Mouse (Mus musculus) lung, adult 2 months (tissue): ENCODE data around the gene Rbfox2. TPM values are rescaled to one million over a fixed set of nuclear protein-coding genes. Genes with fewer than 3 reads are reported as not detected.

ENCODE experiments used
- DNase-seq: peaks from one replicate; pipeline ENCODE4 v3.0.0; 2022
- H3K4me1 ChIP-seq: fragments of 200-500 bp; 2 replicates; pipeline ENCODE4 v1.6.1; 2011; ENCODE audit warnings: low read length; ENCODE audit not compliant: control insufficient read depth, insufficient read depth
- H3K4me3 ChIP-seq: fragments of 200-500 bp; replicated peaks from 2 replicates; pipeline ENCODE3; 2011; ENCODE audit warnings: low read depth, mild to moderate bottlenecking, control low read depth, low read length; ENCODE audit errors: extremely low read depth
- CTCF ChIP-seq: fragments of 200-500 bp; IDR thresholded peaks from 2 replicates; pipeline ENCODE4 v1.5.1; 2011; ENCODE audit warnings: mild to moderate bottlenecking, low read length, control low read depth; ENCODE audit not compliant: insufficient read depth
- POLR2A ChIP-seq: fragments of 200-500 bp; IDR thresholded peaks from 2 replicates; pipeline ENCODE4 v1.6.1; 2011; ENCODE audit warnings: low read depth, mild to moderate bottlenecking, control low read depth, low read length, borderline replicate concordance; ENCODE audit errors: extremely low read depth
- whole genome bisulfite sequencing: fragments of 180-500 bp; shearing (Covaris S2); methylation state at CpG from one replicate; pipeline ENCODE4 v1.1.7; 2018; 5-methylcytosine and 5-hydroxymethylcytosine counted together
- polyA plus RNA-seq: library from polyadenylated mRNA; depleted of rRNA; stranded (reverse); fragments of >200 nt; gene quantifications from 2 replicates; pipeline ENCODE4 v1.2.3, GENCODE M21; 2012

Gene Rbfox2
- polyA plus RNA-seq, 1 experiment = 72.0 TPM

DNA sequence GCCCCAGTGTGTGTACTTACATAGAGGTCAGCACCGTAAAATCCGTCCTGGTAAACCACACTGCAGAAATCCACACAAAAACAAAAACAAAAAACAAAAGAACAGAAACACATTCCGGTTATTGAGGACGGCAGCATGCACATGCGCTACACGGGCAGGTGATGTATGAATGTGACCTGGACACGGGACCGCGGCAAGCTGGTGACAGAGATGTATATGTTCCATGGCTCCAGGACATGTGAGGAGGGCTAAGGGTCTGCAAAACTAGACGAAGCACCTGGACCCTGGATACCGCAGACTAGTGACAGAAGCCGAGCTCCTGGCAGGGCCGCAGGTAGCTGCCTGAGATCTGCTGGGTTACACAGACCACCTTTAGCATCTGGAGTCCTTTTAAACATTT lies 212.4 kb downstream of the Rbfox2 start:
- Histone ChIP-seq H3K4me1 (no peaks in the 10 kb centered on the region; the same call in 1 of the 2 replicates), H3K4me3 (no peak overlapping the region)
- TF ChIP-seq POLR2A = no peak
- TF ChIP-seq CTCF = no peak
- no peak for DNase-seq
- 95% methylated on average over 13 of the region's 13 CpGs for WGBS

DNA sequence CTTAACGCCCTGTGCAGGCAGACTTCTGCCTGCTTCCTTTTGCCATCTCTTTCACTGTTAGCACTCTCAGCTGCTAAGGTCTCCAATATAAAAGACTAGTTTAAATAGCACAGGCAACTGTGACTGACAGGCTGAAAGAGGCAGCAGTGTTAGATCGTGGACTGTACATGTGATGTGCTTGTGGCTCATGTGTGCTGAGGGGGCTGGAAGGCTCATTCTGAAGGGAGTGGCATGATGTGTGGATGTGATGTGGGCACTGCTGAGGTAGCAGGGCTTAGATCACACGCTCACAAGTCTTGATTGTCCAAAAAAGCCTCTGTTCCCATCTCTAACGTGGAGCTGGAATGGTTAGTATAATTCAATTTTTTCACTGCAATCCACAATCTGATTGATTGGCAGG lies 215.4 kb downstream of the Rbfox2 start:
- WGBS = 79% methylated on average over 4 of the region's 4 CpGs
- TF ChIP-seq CTCF (no peak), POLR2A (no peak)
- DNase-seq = no peak

DNA sequence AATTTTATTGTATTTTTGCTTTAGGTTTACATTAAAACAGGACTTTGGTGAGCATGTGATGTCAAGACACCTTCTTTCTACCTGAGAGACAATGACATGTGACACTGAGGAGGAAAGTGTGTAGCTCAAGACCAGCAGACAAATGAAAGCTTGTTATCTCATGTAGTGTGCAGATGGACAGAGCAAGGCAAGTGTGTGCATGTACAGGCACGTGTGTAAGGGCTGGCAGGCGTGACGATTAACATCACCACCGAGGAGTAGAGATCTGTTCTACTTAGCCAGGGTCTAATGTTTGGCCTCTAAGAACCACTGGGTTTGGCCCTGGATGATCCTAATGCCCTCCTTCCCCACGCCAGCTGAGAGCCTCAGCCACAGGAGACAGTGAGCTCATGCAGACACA lies 216.3 kb downstream of the Rbfox2 start:
- Histone ChIP-seq H3K4me3 (no peak overlapping the region), H3K4me1 (no peaks in the 10 kb centered on the region)
- DNase-seq = no peak
- TF ChIP-seq CTCF = no peak
- 90% methylated on average over 5 of the region's 5 CpGs for WGBS

More for the DNA sequence above, 215.4 kb downstream of the Rbfox2 start:
- Histone ChIP-seq H3K4me1 (no peaks in the 10 kb centered on the region), H3K4me3 (no peak overlapping the region)

DNA sequence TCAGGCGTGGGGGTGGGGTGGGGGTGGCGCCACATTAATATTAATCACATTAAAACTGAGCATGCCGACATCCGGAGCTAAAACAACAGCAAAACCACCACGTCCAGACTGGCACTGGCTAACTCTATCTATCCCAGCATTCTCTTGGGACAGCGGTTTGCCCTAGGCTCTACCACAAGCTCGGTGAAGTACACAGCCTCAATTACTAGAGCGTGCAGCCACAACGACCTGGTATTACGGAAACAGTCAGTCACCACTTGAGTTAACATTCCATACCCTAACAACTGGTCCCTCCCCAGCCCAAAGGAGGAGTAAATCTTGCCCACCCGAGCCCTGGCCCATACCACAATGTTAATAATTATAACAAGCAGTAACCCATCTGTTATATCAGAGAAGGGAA lies 217.6 kb downstream of the Rbfox2 start:
- Histone ChIP-seq H3K4me3 (no peak overlapping the region), H3K4me1 (no peaks in the 10 kb centered on the region)
- TF ChIP-seq CTCF (no peak), POLR2A (no peak)
- DNase-seq = no peak
- WGBS = 75% methylated on average over 11 of the region's 11 CpGs

DNA sequence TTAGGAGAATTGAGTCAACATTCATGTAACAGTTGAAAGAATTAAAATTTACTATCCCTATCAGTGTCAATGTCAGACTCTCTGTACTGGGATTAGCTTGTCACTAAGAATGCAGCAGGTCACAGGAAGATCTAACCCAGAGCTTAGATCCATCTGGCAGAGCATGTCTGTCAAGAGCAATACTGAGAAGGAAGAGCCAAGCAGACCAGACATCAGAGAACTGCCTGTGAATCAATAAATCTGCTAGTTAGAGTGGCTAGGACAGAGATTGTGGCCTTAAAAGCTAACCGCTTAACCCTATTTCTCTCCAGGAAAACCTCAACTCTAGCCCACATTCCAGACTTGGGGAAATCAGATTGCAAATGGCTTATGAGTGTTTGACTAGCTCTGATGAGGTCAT lies 220.3 kb downstream of the Rbfox2 start:
- DNase-seq = no peak
- 82% methylated on average over 1 of the region's 1 CpGs for WGBS
- Histone ChIP-seq H3K4me3 (no peak overlapping the region), H3K4me1 (no peaks in the 10 kb centered on the region)
- TF ChIP-seq CTCF = no peak
- TF ChIP-seq POLR2A = no peak

DNA sequence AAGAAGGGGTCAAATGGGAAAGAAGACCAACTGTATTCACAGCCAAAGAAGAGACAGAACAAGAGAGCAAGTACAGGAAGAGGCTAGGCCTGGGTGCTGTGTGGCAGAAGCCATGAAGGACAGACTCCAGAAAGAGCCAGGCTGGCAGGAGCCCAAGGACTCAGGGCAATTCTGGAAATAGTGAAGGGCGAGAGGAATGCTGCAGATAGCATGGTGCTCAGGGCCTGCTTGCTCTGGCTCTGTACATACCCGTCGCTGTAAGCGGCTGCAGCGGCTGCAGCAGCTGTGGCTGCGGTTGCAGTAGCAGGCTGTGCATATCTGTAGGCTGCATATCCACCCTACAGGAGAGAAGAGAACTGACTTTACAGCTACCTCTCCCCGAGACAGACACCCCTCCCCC lies 221.0 kb downstream of the Rbfox2 start:
- Histone ChIP-seq H3K4me3 (no peak overlapping the region), H3K4me1 (peaks cover under 1% of the 10 kb centered on the region; the same call in 1 of the 2 replicates)
- no peak for DNase-seq
- TF ChIP-seq CTCF (no peak), POLR2A (no peak)
- 81% methylated on average over 7 of the region's 7 CpGs for WGBS

DNA sequence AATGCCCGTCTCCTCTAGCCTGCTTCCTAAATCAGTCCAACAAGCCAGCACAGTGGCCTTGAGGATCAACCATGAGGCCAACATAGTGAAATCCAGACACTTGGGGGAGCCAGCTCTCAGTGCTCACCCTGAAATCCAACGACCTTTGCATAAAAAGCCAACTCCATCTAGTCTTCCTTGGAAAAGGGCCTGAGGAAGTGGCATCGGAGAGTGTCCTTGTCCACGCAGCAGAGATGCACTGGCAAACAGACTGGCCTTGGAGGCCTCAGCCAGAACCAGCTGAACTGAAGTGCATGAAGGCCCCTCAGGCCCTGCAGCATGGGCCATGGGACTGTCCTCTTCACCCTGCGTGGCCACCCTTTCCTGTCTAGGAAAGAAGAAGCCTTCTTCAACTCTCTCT lies 225.3 kb downstream of the Rbfox2 start:
- H3K4me3 ChIP-seq = no peak overlapping the region
- peaks cover 3% of the 10 kb centered on the region; the same call in 1 of the 2 replicates for H3K4me1 ChIP-seq
- no peak for DNase-seq

DNA sequence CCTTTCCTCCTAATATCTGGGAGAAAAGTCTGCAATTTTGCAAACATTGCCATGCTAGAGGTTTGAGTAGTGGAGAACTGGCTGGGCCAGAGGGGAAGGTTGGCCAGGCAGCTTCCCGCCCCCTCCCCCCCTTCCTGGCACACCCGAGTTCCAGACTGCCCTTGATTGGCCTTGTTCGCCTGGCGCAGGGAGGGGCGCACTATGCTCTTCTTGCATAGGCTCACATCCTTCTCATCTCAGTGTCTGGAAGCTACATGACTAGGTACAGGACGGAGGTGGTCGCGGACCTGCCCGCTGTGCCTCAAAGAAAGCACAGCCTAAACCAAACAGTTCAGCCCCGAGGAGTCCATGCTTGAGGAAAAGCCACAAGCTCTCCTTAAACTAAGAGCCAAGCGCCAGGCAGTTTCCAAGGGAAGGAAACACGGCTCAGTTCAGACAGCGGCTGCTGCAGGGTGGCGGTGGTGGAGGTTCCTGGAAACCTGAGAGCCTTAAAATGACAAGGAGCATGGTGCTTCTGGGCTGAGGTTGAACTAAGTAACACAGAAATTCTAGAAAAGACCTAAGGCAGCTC lies 226.0 kb downstream of the Rbfox2 start:
- TF ChIP-seq POLR2A (no peak), CTCF (no peak)
- no peak overlapping the region for H3K4me3 ChIP-seq
- H3K4me1 ChIP-seq = peaks cover 3% of the 10 kb centered on the region; the same call in 1 of the 2 replicates
- 46% methylated on average over 14 of the region's 14 CpGs for WGBS
- DNase-seq = no peak

More for the DNA sequence above, 225.3 kb downstream of the Rbfox2 start:
- 69% methylated on average over 5 of the region's 5 CpGs for WGBS
- TF ChIP-seq CTCF (no peak), POLR2A (no peak)

DNA sequence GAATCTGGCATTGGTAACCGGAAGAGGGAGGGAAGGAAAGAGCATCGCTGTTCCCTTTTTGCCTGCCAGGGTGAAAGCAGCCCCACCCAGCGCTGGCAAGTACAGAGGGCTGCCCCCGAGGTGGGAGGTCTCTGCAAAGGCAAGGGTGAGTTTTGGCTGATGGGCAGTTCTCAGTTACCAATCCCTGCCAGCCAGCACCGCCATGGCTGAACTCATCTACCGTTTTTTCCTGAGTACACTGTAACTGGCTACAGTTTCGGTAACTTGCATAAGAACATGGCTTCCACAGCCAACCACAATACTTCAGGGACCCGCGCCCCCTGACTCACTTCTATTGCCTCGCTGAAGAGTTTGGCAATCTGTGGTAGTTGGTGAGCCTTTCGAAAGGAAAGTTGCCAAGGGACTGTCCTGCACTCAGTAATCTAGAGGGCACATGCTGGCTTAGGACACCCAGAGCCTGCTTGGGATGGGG lies 226.9 kb downstream of the Rbfox2 start:
- no peak overlapping the region for H3K4me3 ChIP-seq
- DNase-seq = no peak
- WGBS = 75% methylated on average over 11 of the region's 11 CpGs
- TF ChIP-seq CTCF = no peak
- no peak for TF ChIP-seq POLR2A
- peaks cover 3% of the 10 kb centered on the region; the same call in 1 of the 2 replicates for H3K4me1 ChIP-seq

DNA sequence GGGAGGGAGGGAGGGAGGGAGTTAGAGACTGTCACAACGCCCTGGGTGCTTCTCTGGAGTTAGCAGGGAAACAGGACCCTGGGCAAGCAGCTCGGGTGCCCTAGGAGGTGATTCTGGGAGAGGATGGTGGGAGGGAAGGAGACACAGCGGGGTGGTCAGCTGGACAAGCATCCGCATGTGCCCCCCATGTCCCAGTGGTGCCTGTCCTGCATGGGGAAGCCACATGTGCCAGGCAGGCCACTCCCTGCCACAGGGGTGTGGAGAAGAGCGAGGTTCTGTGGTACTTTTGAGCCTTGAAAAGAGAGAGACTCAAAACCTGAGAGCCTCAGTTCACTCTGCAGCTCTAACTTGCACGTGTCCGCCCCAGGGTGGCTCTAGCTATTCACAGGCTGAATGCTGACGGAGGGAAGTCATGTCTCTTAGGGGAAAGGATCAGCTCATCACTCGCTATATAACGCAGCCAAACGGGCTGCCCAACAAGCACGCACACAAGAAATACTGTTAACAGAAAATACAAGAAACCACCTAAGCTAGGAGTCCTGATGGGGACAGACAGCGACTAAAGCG lies 227.5 kb downstream of the Rbfox2 start:
- TF ChIP-seq POLR2A (no peak), CTCF (no peak)
- Histone ChIP-seq H3K4me3 (no peak overlapping the region), H3K4me1 (peaks cover 3% of the 10 kb centered on the region; the same call in 1 of the 2 replicates)
- no peak for DNase-seq
- WGBS = 78% methylated on average over 14 of the region's 14 CpGs
